Mouse (Mus musculus): ENCODE measurements around the gene Nckap5l. TPM values are rescaled to one million over a fixed set of nuclear protein-coding genes. Genes with fewer than 3 reads are reported as not detected.
"Not testable (repeated sequence)": the region's sequence is repeated elsewhere in the genome, so short reads cannot be mapped to it uniquely, and the experiment has no call there.

Nckap5l gene
- polyA plus RNA-seq, 1 experiment from 2014 or later, result 11.3 TPM

DNA sequence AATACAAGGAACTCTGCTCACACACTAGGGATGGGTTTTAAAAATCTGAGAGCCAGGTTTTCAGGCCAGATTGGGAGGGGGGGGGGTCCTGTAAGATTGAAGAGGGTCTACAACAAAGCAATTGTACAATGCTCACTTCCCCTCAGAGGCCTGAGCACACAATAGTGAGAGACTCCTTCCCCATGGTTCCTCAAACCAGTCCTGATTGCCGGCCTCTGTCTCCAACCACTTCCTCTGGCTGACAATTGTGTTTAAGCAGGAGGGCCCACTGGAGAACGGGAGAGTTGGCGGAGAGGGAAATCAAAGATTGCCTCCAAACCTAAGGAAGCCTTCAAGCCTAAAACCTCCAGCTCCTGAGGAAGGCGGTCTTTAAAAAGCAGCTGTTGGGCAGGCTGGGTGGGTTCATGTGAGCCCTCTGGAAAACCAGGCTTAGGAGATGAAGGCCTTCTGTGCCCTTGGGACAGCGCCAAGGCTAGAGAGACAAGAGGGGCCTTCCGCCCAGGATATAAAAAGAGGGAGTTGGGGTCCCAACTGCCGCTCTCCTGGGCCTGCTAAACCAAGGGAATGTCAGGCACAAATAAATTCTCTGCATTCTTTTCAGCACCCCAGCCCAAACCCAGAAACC lies 1.1 kb downstream of the Nckap5l start:
- H3K27ac ChIP-seq (replicated peaks), result peak overlapping the region; percentile 94
- H3K4me1 ChIP-seq, result peaks cover 53% of the 10 kb centered on the region
- H3K9me3 ChIP-seq (replicated peaks), result no peaks in the 10 kb centered on the region
- peak overlapping the region; percentile 95 for H3K4me3 ChIP-seq
- no peaks in the 10 kb centered on the region for H3K27me3 ChIP-seq (ENCODE audit: low read depth, poor library complexity, severe bottlenecking)
- peaks cover 41% of the 10 kb centered on the region for H3K36me3 ChIP-seq
- DNase-seq (ENCODE audit: low spot score), result no peak
- WGBS, result 25% methylated on average over 7 of the region's 7 CpGs

DNA sequence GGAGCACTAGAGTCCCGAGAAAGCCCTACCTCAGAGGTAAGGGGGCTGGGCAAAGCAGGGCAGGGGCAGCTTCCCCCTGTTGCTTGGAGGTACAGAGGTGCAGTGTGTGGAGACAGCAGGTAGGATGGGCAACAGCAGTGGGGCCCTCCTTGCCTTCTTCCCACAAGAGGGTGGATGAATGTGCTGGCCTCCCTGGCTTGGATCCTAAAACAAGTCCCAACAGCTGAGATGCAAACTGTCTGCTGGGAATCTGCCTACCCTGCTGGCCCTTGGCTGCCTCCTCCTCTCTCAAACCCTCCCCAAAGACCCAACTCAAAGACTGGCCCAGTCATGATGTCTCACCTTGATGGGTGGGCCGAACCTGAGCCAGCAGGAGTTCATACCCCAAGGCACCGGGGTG lies 2.1 kb downstream of the Nckap5l start:
- peaks cover 46% of the 10 kb centered on the region for H3K36me3 ChIP-seq
- no peak overlapping the region for H3K27ac ChIP-seq (replicated peaks)
- no peaks in the 10 kb centered on the region for H3K9me3 ChIP-seq (replicated peaks)
- peak overlapping the region; percentile 95; the same call in 1 of the 2 replicates for H3K4me3 ChIP-seq
- WGBS, result 89% methylated on average over 3 of the region's 3 CpGs
- H3K27me3 ChIP-seq (ENCODE audit: low read depth, poor library complexity, severe bottlenecking), result no peaks in the 10 kb centered on the region
- DNase-seq (ENCODE audit: low spot score), result no peak
- H3K4me1 ChIP-seq, result peaks cover 53% of the 10 kb centered on the region

DNA sequence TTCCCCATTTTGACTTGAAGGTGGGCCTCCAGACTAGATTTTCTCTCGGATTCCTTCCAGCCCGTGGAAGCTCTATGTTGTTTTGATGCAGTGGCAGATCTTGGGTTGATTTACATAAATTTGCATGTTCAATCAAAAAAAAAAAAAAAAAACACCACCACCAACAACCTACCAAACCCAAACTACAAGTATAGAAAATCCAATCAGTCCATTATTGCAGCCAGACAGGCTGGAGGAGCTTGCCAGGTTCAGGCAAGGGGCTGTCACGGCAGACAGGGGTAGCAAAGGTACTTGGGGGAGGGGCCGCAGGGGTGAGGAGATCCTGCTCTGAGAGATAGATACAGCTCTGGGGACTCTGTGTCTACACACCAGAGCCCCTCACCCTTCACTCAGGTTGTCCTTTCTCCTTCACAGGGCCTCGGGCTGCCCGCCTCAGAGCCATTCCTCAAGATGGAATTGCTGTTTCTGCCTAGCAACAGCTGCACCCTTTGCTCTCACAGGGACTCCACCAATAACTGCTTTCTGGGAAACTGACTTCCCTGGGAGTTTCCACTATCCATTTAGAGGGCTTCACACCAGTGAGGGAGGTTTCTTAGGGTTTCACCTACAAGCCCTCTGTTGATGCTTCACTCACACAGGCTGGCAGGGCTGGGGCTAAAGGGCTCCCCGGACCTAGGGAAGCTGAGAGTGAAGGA lies 2.8 kb downstream of the Nckap5l start:
- Histone ChIP-seq H3K27ac (replicated peaks) (no peak overlapping the region), H3K4me1 (peaks cover 53% of the 10 kb centered on the region), H3K27me3 (ENCODE audit: low read depth, poor library complexity, severe bottlenecking) (no peaks in the 10 kb centered on the region), H3K36me3 (peaks cover 49% of the 10 kb centered on the region), H3K4me3 (peak overlapping the region; percentile 95; the same call in 1 of the 2 replicates), H3K9me3 (replicated peaks) (no peaks in the 10 kb centered on the region)
- DNase-seq (ENCODE audit: low spot score), result no peak
- WGBS, result 84% methylated on average over 7 of the region's 7 CpGs

DNA sequence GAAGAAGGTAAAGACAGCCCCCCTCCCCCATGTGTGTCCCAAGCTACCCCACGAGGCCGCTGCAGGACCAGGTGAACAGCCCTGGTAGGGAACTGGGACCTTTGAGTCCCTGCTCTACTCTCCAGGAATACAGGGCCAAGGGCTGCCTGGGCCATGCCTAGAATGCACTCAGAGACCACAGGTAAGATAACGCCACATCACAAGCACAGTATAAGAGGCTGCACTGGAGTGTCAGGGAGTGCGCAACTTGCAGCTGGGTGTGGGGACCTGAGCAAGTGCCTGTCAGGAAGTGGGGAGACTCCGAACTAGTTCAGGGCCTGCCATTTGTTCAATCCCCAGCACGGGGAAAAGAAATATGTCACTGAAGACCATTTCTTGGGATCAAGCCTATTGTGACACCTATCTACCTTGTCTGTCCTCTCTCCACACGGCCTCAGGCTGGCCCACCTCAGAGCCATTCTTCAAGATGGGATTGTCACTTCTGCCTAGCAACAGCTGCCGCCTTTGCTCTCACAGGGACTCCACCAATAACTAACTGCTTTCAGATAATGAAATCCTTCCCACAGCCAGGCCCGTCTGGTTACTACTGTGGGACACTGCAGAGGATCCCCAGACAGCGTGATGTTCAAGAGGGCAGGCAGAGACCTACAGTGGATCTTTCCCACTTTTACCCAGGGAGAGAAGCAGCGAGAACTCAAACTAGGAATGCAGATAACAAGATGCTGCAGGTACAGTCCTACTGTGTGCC lies 4.2 kb downstream of the Nckap5l start:
- Histone ChIP-seq H3K4me3 (no peak overlapping the region), H3K36me3 (peaks cover 62% of the 10 kb centered on the region), H3K4me1 (peaks cover 49% of the 10 kb centered on the region), H3K27me3 (ENCODE audit: low read depth, poor library complexity, severe bottlenecking) (no peaks in the 10 kb centered on the region), H3K9me3 (replicated peaks) (no peaks in the 10 kb centered on the region), H3K27ac (replicated peaks) (no peak overlapping the region)
- DNase-seq (ENCODE audit: low spot score), result no peak
- 79% methylated on average over 11 of the region's 11 CpGs for WGBS

DNA sequence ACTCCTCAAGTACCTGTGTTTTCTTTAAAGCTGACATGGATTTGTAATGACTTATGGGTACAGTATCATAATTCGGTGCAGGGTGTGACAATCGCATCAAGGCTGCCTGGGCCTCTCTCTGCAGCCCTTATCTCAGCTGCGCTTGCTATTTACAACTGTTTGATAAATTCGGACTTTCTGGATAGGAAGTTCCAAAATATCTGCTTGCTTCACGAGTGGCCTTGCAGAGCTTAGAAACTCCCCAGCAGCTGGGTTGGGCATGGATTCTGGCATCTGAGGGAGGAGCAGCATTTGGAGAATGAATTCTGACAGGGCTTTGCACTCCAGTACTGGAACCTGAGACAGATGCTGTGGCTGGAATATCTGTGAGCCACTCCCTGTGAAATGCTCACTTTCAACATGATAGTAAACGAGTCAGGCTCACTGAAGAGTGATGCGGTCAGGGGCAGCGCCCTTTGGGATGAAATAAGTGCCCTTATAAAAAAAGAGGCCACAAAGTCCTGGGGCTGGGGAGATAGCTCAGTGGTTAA lies 7.7 kb downstream of the Nckap5l start:
- Histone ChIP-seq H3K4me3 (no peak overlapping the region), H3K27ac (replicated peaks) (no peak overlapping the region), H3K36me3 (peaks cover 63% of the 10 kb centered on the region), H3K9me3 (replicated peaks) (no peaks in the 10 kb centered on the region), H3K27me3 (ENCODE audit: low read depth, poor library complexity, severe bottlenecking) (no peaks in the 10 kb centered on the region), H3K4me1 (peaks cover 19% of the 10 kb centered on the region)
- 89% methylated on average over 8 of the region's 8 CpGs for whole genome bisulfite sequencing
- DNase-seq (ENCODE audit: low spot score), result no peak

DNA sequence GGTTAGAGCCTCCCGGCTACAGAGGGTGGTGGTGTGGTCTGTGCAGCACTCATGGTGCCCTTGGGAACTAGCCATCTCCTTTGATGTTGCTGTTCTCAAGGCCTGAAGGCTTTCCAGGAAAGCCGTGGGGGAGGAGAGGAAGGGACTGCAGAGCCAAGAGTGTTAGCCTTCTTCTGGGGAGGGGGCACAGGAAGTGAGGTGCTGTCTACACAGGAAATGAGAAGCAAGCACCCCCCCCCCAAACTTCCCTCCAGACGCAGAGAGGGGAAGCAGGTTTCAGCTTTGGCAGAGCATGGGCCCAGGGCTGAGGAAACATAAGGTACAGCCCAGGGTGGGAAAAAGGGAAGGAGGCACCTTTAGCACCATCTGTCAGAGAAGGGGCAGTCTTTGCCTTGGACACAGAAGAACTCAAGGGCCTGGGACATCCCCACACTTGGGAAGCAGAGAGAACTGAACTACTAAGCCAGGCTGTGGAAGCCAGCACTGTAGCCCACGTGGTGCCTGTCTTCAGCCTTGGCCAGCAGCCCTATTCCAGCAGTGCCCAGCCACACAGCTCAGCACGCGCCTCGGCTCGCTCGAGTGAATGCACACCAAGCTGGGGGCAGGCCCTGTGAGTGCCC lies 8.3 kb downstream of the Nckap5l start:
- no peak for DNase-seq (ENCODE audit: low spot score)
- H3K27me3 ChIP-seq (ENCODE audit: low read depth, poor library complexity, severe bottlenecking), result no peaks in the 10 kb centered on the region
- H3K27ac ChIP-seq (replicated peaks), result no peak overlapping the region
- no peak overlapping the region for H3K4me3 ChIP-seq
- H3K36me3 ChIP-seq, result peaks cover 64% of the 10 kb centered on the region
- no peaks in the 10 kb centered on the region for H3K9me3 ChIP-seq (replicated peaks)
- WGBS, result 84% methylated on average over 9 of the region's 9 CpGs
- peaks cover 17% of the 10 kb centered on the region for H3K4me1 ChIP-seq

DNA sequence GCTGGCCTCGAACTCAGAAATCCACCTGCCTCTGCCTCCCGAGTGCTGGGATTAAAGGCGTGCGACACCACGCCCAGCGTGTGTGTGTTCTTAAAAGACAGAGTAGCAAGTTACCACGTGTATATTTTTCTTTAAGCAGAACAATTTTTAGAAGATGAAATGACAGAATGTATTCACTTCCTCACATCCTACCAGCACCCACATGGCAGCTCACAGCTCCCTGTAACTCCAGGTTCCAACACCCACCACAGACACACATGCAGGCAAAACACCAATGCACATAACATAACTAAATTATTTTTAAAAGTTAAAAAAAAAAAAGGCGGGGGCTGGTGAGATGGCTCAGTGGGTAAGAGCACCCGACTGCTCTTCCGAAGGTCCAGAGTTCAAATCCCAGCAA lies 11.4 kb downstream of the Nckap5l start:
- H3K36me3 ChIP-seq, result peaks cover 42% of the 10 kb centered on the region
- not testable (repeated sequence) for H3K27ac ChIP-seq (replicated peaks); H3K4me3 ChIP-seq; H3K27me3 ChIP-seq (ENCODE audit: low read depth, poor library complexity, severe bottlenecking); H3K4me1 ChIP-seq; DNase-seq (ENCODE audit: low spot score); H3K9me3 ChIP-seq (replicated peaks)
- 90% methylated on average over 10 of the region's 10 CpGs for WGBS

DNA sequence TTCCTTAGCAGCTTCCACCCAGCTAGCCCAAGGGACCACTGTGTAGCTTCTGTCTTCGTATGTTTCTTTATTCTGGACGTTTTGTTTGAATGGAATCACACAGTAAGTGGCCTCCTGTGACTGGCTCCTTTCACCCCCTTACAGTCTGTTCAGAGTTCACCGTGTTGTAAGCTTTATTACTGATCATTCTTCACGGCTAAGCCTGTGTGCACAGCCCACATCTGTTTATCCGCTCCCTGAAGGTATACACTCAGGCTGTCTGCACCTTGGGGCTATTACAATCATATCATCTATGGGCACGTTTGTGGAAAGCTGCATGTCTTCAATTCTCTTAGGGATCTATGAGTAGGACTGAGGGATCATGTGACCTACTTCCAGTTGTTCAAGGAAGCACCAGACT lies 12.0 kb downstream of the Nckap5l start:
- no peak for DNase-seq (ENCODE audit: low spot score)
- H3K36me3 ChIP-seq, result peaks cover 38% of the 10 kb centered on the region
- 85% methylated on average over 6 of the region's 6 CpGs for WGBS
- H3K27me3 ChIP-seq (ENCODE audit: low read depth, poor library complexity, severe bottlenecking), result no peaks in the 10 kb centered on the region
- no peak overlapping the region for H3K27ac ChIP-seq (replicated peaks)
- H3K4me3 ChIP-seq, result no peak overlapping the region
- peaks cover 11% of the 10 kb centered on the region for H3K4me1 ChIP-seq
- H3K9me3 ChIP-seq (replicated peaks), result no peaks in the 10 kb centered on the region

DNA sequence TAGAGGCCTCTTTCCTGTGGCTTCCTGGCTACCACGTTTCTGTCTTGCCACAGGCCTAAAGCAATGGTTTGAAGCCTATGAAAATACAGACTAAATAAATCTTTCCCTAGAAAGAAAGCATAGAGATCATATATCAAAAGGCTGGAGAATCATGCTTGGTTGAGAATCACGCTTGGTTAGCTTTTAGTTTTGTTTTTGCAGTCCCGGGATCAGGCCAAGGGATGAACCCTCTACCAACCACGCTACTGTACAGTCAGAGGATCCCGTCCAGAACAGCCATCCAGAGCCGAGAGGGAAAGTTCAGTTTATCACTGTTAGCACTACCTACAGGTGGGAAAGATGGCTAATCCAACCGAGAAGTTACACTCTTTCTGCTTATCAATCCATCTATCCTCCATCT lies 15.2 kb downstream of the Nckap5l start:
- Histone ChIP-seq H3K4me3 (no peak overlapping the region), H3K9me3 (replicated peaks) (no peaks in the 10 kb centered on the region), H3K27ac (replicated peaks) (no peak overlapping the region), H3K27me3 (ENCODE audit: low read depth, poor library complexity, severe bottlenecking) (no peaks in the 10 kb centered on the region), H3K4me1 (peaks cover 21% of the 10 kb centered on the region), H3K36me3 (peaks cover 37% of the 10 kb centered on the region)
- 83% methylated on average over 7 of the region's 7 CpGs for WGBS
- no peak for DNase-seq (ENCODE audit: low spot score)

DNA sequence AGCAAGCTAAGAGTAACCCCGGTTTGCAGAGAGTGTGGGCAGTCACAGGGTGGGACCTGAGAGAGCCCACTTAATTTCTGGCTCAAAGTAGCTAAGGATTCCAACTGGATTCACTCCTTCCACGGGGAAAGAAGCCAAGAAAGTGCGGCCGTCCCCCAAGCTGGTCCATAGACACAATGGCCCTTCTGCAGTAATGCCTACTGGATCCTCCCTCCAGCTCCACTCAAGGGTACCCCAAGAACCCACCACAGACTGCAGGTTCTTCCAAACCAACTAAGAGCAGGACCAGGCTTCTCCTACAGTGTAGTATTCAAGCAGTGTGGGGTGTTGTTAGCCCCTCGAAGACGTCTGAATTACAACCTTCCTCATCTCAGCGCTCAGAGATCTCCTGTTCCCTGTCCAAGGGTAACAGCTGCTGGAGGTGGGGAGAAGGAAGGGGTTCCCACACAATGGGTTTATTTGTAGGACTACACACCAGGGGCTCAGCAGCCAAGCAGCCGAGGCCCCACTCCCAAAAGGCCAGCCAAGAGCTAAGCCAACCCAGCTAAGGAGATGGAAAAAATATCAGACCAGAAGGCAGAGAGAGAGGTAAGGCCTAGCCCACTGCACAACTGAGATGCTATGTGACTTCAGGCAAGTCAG lies 16.6 kb downstream of the Nckap5l start:
- no peaks in the 10 kb centered on the region for H3K27me3 ChIP-seq (ENCODE audit: low read depth, poor library complexity, severe bottlenecking)
- H3K36me3 ChIP-seq, result peaks cover 51% of the 10 kb centered on the region
- DNase-seq (ENCODE audit: low spot score), result no peak
- H3K27ac ChIP-seq (replicated peaks), result peak overlapping the region; percentile 75
- H3K9me3 ChIP-seq (replicated peaks), result no peaks in the 10 kb centered on the region
- WGBS, result 75% methylated on average over 8 of the region's 8 CpGs
- H3K4me1 ChIP-seq, result peaks cover 35% of the 10 kb centered on the region
- no peak overlapping the region for H3K4me3 ChIP-seq

DNA sequence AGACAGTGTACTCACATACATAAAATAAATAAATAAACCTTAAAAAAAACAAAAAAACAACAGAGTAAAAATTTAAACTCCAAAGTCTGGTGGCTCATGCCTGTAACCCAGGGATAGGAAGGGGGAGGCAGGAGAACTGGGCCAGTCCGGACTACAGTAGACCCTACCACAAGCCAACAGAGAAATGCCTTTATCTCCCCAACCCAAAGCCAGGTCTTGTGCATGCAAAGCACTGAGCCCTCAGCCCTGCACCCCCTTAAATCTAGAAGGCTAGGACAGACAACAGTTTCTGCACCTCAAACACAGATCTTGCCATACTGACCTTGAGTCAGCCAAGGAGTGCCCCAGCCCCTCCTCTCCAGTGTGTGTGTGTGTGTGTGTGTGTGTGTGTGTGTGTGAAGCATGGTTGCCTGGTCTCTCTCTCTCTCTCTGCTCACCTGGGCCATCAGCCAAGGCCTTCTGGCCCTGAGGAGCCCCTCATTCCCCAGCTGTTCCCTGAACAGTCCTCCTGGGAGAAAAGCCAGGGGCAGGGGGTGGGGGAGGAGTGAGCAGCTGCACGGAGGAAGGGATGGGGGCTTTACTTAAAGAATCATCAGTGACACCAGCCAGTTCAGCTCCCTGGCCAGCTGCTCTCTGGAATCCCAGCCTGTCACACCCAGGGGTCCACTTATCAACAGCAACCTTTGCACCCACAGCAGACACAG lies 17.3 kb downstream of the Nckap5l start:
- peaks cover 40% of the 10 kb centered on the region for H3K4me1 ChIP-seq
- H3K4me3 ChIP-seq, result no peak overlapping the region
- peaks cover 50% of the 10 kb centered on the region for H3K36me3 ChIP-seq
- 65% methylated on average over 2 of the region's 2 CpGs for WGBS
- H3K27ac ChIP-seq (replicated peaks), result peak overlapping the region; percentile 75
- no peaks in the 10 kb centered on the region for H3K27me3 ChIP-seq (ENCODE audit: low read depth, poor library complexity, severe bottlenecking)
- no peak for DNase-seq (ENCODE audit: low spot score)
- no peaks in the 10 kb centered on the region for H3K9me3 ChIP-seq (replicated peaks)

All from midbrain, embryonic 10.5 days (tissue).